Mouse (Mus musculus): ENCODE measurements around the gene Ccr4.
"Not testable (repeated sequence)": the region's sequence is repeated elsewhere in the genome, so short reads cannot be mapped to it uniquely, and the experiment has no call there.

Gene Ccr4

DNA sequence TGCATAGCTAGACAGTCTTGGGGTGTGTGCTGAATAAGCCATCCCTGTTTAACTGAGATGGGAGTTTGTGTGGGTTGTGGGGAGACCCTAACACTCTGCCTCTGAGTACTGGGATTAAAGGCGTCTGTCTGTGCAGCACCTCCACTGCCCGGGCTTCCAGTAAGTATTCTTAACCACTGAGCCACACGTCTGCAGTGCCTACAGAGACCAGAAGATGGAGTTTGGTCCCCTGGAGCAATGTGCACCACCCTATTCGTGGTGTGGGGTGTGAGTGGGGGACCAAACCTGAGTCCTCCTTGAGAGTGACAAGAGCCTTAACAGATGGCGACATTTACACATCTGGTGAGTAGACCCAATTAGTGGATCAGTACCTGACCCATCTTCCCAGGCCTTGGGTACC is 17.3 kb upstream of the Ccr4 start:
- no peak for DNase-seq

DNA sequence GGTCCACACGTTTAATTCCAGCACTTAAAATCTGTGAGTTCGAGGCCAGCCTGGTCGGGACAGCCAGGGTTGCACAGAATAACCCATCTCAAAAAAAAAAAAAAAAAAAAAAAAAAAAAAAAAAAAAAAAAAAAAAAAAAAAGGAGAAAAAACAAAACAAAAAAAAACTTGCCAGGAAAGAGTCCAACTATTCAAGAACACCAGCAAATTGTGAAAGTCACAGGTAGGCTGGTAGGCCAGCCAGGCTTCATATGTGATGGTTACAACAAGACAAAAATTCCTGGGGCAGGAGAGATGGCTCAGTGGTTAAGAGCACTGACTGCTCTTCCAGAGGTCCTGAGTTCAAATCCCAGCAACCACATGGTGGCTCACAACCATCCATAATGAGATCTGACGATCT is 15.8 kb upstream of the Ccr4 start:
- not testable (repeated sequence) for DNase-seq

DNA sequence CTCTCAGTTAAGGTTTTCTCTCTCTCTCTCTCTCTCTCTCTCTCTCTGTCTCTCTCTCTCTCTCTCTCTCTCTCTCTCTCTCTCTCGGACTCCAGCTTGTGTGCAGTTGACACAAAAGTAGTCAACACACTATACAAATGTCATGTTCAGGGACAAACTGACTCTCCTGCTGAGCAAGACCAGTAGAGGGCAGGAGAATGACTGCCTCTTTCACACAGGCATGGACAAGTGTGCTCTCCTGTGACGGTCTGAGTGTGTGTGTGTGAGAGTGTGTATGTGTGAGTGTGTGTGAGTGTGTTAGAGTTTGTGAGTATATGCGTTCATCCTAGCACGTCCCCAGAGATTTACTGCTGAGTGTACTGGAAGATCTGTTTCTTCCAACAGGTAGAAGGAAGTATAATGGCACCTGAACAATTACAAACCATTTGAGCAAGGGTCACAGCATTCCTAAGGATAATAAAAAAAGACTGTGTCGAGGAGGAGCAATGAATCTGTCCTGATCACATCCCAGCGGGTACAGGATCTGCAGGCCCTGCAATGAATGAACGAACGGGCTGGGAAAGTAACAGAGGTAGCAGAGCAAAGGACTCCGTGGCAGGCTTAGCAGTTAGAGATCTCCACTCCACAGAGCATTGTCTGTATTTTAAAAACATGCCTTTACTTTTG is 14.2 kb upstream of the Ccr4 start:
- DNase-seq: no peak

DNA sequence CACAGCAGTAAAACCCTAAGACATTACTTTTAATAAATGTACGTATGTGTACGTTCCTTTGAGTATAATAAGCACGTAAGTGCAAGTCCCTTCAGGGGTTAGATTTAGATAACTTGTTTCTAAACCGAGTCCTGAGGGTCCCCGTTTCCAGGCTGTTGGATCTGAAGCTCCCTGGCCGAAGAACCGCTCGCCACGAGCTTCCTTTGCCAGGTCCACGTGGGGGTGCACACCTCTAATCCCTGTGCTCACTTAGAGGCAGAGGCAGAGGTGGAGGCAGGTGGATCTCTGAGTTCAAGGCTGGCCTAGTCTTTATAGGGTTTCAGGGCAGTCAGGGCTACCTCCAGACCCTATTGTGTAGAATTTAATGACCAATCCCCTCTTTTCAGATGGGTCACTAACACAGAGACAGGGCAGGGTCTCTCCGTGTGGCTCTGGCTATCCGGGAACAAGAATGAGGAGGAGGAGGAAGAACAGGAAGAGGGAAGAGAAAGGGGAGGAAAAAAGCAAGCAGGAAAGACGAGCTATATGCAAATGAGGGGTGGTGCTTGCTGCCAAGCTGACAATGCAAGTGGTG is 13.3 kb upstream of the Ccr4 start:
- no peak for DNase-seq

DNA sequence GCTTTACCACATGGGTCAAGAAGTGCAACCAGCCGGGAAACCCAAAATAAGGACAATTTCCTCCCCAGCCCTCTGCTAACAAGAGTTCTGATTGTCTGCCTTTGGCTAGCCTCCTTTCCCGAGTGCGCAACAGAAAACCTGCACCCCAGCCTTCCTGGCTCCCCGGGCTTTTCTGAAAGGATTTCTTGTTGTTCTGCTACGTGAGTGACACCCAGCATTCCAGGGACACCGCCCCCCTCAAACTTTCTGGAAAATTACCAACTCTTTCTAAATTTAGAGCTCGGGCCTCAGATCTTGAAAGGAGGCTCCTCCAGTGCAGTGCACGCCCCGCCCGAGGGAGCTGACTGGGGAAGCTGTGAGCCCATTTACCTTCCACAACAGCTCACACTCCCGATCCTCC is 10.6 kb upstream of the Ccr4 start, which contains the start of gene C130032M10Rik:
C130032M10Rik (plus strand) TSS at position 334 of the 400 bp plus-strand sequence.
- DNase-seq: no peak

DNA sequence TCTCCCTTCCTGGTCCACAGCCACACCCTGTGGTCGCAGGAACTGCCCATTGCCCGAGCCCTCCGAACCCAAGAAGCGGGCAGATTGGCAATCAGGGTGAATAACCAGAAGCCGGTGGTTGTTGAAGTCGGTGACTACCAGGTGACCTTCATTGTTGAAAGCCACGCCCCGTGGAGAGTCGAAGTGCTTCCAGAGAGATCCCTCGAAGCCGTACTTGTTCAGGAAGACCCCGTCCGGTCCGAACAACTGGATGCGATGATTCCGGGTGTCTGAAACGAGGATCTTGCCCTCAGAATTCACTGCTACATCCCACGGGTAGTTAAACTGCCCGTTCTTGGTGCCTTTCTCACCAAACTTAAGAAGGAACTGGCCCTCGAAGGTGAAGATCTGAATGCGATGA is 8.1 kb upstream of the Ccr4 start:
- DNase-seq: no peak

DNA sequence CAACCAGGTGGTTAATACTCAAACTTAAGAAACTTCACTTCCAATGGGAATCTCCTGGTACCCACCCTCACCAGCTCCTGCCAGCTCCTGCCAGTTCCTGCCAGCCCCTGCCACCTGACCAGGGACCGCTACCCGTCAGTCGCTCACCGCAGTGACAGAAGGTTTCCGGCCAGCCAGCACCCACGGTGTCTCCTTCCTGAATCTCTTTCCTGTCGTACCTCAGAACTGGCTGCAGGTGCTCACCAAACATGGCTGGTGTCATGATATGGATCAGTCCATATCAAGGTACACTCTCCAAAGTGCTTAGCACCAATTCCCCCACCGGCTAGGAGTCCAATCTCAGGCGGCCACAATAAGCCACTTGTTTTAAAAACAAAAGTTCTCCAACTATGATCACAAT is 5.1 kb upstream of the Ccr4 start:
- DNase-seq: no peak

DNA sequence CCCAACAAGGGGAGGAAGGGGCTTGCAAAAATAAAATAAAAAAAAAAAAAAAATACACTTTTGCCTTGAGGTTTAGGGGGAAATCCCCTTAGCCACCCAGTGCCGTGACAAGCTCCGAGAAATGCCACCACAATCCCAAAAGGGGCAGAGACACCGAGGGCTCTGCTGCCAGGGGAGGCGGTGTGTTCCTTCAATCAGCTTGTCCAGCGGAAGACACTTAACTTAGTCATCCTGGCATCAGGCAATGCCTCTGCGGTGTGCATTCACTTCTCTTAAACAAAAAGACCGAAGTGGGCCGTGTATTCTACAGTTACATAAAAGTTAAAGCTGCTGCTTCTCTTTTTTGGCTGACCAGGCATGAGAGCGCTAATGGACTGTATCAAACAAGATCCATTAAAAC is 2.7 kb upstream of the Ccr4 start:
- DNase-seq: no peak

DNA sequence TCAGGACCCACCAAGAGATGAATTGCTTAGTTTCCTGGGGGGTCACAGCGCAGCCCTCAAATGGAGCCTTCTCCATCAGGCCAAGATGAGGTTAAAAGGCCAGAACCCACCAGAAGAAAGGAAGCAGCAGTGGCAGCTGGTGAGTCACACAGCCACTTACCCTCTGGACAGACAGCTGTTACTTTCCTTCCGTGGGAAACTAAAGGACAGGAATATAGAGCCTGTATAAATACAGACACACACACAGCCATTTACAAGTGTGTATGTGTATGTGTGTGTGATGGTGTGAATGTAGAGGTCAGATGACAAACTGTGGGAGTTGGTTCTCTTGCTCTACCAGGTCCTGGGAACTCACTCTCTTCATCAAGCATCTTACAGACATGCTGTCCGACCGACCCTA is 1.8 kb upstream of the Ccr4 start:
- DNase-seq: no peak

DNA sequence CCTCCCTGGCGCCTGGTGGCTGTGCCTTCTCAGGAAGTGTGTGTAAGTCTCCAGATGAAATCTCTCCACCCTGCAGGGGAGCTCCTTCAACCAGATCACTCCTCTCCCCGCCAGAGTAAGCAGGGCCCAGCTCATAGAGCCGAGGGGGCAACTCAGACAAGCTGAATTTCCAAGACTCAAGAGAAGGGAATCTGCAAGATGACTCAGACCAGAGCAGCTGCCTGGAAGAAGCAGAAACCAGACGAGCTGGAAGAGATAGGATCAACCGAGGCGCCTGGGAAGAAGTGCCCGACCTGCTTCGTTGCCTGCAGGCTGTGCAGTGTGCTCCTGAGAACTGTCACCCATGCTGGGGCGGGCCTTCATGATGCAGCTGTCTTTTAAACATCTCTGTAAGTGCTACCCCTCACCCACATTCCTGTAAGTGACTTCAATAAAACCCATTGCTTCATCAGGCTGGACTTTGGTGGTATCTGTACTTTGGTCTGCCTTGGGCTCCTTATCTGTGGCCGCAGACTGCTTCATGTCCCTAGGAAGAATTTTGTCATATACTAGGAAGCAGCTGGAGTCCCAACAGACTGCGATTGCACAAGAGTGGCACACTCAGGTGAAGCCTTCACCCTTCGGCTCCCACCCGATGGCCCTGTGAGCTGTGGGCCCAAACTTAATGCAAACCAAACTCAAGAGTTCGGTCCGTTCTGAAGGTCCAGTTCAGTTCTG is 1.8 kb downstream of the Ccr4 start:
- no peak for DNase-seq

DNA sequence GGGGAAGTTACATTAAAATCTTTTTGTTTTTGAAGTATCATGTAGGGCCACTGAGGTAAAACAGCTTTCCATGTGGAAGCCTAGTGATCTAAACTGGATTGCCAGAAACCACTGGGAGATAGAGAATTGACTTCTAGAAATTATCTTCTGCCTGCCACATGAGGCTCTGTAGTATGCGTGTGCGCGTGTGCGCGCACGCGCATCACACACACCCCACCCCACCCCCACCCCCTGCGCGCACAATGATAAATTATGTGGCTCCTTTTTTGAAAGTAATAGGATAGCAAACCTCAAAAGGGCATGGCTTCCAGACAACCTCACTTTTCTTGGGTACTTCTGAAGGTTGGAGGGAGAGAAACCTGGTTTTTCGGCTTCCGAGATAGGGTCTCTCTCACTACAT is 2.8 kb downstream of the Ccr4 start:
- no peak for DNase-seq

DNA sequence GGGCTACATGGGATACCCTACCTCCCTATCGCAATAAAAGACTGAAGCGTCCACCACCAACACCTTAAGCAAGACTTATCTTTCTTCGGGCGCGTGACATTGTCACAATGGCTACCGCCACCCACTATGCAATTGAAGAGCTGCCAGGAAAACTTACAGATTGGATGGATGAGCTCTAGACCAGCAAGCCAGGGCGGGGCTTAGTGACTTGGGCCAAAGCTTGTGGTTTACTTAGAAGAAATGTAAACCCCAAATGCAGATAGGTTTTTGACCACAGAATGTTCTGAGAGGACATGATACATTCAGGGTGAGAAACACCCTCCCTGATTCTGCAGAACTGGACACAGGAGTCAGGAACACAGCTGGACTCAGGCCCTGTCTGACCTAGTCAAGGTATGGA is 3.6 kb downstream of the Ccr4 start:
- no peak for DNase-seq

DNA sequence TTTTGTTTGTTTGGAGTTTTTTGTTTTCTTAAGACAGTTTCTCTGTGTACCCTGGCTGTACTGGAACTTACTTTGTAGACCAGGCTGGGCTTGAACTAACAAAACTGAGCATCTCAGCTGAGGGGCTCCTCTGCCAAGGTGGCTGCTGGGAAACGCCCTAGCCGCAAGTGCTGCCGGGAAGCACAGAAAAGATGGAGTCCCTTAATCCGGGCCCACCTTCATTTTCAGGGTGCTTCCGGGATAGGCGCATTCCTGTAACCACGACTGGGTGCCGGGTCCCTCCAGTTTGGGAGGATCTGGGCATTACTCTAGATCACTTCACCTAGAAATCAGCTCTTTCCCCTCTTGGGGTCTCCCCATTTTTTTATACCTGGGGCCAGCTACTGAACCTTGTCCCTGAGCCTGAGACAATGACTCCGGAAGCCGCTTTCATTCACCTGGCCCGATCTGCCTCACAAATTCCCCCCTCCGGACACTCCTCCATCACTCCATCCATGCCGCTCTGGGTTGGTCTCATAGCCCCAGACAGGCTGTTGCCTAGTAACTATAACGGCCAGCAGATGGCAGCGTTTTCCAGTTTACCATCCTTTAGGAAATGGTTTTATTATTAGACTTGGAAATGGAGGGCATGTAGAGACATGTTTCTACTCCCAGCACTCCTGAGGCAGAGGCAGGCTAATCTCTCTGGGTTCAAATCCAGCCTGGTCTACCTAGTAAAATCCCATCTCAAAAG is 4.8 kb downstream of the Ccr4 start:
- DNase-seq: peak; percentile 23

DNA sequence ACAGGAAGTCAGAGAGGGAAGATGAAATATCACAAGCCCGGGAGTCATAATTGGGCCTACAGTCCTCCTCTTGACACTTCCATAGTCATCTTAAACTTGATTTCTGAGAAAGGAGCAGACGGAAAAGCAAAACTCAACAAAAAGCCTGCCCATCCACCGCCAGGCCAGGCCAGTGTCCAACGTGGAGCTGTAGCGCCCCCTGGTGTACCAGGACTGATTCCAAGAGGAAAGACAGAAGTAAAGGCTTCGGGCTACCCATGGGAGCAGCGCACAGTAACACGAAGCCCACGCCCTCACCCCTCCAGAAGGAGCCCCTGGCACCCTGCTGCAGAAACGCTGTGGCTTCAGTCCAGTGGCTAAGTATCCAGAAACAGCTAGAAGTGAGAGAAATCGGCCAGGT is 6.5 kb downstream of the Ccr4 start:
- peak; percentile 47 for DNase-seq

DNA sequence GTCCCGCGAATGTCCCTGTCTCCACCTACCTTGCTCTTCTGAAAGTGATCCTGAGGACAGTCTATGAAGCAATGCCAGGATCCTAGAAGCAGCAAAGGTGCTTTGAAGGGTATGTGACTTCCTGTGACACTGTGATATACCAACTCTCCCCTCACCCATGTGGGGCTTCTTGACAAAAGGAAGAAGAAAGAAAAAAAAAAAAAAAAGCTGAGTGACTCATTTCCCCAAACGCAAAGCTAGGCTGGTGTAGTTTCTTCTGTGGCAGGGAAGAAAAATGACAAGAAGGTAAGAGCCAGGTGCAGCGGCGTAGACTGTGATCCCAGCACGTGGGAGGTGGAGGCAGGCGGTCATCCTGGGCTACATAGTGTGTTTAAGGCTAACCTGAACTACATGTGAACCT is 8.2 kb downstream of the Ccr4 start:
- no peak for DNase-seq

DNA sequence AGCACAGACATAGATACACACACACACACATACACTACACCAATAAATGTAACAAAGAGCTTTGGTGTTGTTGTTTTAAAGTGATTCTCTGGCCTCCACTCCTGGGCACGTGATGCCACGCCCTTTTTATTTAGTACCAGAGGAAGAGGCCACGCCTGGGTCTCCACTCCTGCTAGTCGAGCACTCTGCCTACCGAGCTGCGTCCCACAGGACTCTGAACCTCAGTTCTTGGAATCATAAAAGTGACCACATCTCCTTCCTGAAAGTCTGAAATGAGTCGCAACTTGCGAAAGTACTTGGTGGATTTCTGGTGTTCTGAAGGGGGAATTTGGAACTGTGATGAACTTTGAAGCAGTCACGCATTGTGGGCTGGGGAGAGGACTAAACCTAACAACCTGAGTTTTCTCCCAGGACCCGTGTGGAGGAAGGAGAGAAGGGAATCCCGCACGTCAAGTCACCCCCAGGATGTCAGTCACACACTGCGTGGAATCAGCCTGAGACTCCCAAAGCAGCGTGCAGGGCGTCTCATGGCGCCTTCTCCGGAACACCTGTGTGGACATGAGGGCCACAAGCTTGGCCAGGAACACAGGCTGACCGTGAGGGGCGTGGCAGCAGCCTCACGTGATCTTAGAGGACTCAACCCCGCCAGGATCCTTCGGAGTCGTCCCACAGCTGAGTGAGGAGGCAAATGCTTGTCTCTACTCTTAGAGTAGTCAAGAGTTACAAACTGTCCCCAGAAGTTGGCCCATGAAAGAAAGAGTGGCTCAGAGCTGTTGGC is 17.0 kb downstream of the Ccr4 start:
- DNase-seq: no peak

DNA sequence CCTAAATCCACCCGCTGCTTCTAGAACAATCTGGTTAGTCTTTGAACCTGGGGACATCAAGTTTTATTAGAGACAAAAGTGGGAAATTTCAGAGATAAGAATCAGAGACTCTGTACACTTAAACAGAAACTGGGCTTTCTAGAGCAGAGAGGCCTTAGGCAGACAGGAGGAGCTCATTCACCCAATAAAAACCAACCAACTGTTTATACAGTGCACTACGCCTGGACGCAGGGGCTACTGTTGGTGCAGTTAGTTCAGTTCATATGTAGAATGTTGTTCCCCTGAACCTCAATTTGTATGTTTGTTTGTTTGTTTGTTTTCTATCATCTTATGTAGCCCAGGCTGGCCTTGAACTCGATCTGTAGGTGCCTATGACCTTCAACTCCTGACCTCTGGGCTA is 17.9 kb downstream of the Ccr4 start:
- no peak for DNase-seq

DNA sequence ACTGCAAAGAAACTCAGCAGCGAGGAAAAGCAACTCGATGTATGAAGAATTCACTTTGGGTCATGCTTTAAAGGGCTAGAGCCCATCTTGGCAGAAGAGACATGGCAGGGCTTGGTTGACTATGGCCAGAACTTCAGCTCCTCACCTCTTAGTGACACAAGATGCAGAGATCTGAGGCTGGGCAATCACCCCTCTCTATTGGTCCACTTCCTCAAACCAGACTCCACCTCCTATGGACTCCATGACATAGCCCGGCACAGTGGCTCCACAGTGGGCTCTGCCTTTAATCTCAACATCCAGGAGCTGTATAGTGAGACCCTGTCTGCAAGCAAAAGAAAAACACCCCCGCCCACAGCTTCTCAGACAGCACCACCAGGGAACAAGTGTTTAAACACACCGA is 19.9 kb downstream of the Ccr4 start:
- no peak for DNase-seq

DNA sequence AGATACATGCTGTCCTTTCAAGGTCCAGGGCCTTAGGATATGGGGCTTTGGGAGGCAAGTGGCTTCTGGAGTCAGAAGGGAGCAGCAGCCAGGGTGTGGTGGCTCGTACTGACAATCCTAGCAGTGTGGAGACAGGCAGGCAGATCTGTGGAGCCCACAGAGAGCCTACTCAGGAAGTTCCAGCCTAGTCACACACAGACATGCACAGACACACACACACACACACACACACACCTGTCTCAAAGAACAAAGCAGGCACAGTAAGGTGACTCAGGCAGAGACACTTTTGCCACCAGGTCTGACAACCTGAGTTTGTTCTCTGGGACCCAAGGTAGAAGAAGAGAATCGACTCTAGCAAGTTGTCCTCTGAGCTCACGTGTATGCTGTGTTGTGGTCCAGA is 23.8 kb downstream of the Ccr4 start:
- DNase-seq: no peak

DNA sequence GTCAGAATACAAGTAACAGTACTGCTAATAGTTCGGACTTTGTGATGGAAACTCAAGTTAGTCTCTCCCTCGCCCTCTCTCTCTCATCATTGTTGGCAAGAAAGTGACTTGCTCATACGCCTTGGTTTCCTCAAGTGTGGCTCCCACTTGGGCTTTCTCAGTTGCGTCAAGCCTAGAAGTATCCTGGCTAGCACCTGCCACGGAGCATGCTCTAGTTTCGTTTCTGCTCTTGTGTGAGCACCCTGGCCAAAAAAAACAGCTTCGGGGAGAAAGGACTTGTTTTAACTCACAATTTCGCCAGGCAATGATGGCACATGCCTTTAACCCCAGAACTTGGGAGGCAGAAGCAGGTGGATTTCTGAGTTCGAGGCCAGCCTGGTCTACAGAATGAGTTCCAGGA is 27.7 kb downstream of the Ccr4 start:
- no peak for DNase-seq

DNA sequence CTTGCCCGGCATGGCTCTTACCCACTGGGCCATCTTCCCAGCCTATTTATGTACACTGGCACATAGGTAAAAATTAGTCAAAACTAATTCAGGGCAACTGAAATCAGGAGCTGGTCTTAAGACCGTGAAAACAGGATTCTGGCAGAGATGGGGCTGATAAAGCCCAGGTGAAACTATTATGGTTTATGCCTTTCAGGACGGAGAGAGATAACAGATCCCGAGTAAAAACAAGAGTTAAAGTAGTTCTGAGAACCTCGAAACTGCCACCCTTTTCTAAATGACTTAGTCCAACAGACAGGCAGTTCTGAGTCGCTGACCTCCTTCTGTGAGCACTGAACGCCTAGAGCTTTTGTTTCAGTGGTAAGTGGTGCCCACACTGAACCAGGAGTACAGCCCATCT is 32.8 kb downstream of the Ccr4 start:
- DNase-seq: no peak

DNA sequence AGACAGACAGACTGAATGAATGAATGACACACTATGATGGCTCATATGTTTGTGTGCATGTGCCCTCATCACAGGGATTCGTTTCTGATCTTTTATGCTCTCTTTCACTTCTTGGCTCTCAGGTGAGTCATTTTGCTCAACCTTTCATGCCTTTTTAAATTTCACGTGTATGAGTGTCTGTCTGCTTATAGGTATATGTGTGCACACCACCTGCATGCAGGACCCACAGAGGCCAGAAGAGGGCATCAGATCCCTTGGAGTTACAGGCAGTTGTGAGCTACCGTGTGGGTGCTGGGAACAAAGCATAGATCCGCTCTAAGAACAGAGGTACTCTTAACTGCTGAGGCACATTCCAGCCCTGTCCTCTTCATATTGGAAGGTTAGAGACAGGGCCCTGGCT is 36.0 kb downstream of the Ccr4 start:
- DNase-seq: no peak

DNA sequence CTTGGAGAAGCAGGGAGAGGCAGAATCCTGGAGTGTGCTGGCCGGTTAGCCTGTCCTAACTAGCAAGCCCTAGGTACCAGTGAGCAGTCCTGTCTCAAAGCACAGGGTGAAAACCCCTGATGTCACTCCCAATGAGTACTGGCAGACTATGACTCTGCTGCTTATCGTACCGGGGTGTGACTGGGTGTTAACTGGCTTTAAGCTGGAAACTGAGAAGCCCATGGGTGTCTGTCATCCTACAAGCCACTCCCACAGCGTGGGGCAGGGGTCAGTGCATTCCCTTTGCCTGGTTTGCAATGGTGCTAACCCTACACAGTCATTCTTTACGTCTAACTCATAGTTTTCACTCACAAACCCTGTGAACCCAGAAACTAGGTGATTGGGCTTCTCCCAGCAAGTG is 36.5 kb downstream of the Ccr4 start:
- no peak for DNase-seq

Data from layer of hippocampus, adult 9-11 months (tissue).